Mouse (Mus musculus): ENCODE measurements around the gene Tulp1. TPM values are rescaled to one million over a fixed set of nuclear protein-coding genes. Genes with fewer than 3 reads are reported as not detected.
"Not testable (repeated sequence)": the region's sequence is repeated elsewhere in the genome, so short reads cannot be mapped to it uniquely, and the experiment has no call there.

Gene Tulp1
- total RNA-seq, 2 experiments from 2014 or later, result not detected

- DNase-seq (ENCODE audit: low spot score), result peak; percentile 57
Observed at GRCm38 (mm10) chr17:28341091-28341490, 23.9 kb downstream of the Tulp1 start.

- no peak for DNase-seq (ENCODE audit: low spot score)
Observed at GRCm38 (mm10) chr17:28340578-28340977, 24.4 kb downstream of the Tulp1 start.

- DNase-seq (ENCODE audit: low spot score), result no peak
Observed at GRCm38 (mm10) chr17:28337547-28337946, 27.5 kb downstream of the Tulp1 start.

GRCm38 (mm10) chr17:28335267-28335666 is 29.8 kb downstream of the Tulp1 start:
- no peak for DNase-seq (ENCODE audit: low spot score)

GRCm38 (mm10) chr17:28332915-28333546 is 32.0 kb downstream of the Tulp1 start:
- DNase-seq (ENCODE audit: low spot score), result no peak

DNA sequence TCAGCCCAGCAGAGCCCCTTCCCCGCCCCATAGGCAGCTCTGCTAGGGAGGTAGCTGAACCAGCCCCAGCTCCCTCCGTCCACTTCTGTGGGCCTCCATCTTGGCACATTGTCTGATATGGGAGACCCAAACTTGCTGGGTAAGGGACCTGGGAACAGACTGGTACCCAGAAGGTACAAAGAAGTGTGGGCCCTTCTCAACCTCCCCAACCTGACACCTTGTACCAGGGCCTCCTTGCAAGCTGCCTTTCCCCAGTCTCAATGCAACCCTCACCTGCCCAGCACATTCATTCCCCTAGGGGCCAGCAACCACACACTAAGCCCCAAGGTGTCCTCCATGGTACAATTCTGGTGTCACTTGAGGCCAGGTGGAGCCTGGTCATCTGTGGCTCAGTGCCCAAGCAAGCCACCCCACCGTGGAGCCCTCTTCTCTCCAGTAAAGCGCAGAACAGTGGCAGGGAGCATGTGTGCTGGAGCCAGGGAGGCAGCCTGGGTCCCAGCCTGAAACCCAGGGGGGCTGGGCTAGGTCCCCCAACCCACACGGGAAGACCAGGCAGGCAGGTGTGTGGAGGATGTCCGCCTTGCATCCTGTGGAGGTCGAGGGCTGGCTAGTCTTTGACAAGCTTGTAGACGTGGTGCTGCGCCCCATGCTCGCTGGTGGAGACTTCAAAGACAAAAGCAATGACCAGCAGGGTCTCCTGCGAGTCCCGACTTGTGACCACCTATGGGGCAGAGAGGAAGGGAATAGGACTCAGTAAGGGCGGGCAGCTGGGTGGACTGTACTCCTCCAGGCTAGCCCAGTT is 32.7 kb downstream of the Tulp1 start:
- DNase-seq (ENCODE audit: low spot score), result no peak

- DNase-seq (ENCODE audit: low spot score), result no peak
Observed at GRCm38 (mm10) chr17:28331241-28332112, 33.5 kb downstream of the Tulp1 start.

- not testable (repeated sequence) for DNase-seq (ENCODE audit: low spot score)
Observed at GRCm38 (mm10) chr17:28330590-28330989, 34.4 kb downstream of the Tulp1 start.

DNA sequence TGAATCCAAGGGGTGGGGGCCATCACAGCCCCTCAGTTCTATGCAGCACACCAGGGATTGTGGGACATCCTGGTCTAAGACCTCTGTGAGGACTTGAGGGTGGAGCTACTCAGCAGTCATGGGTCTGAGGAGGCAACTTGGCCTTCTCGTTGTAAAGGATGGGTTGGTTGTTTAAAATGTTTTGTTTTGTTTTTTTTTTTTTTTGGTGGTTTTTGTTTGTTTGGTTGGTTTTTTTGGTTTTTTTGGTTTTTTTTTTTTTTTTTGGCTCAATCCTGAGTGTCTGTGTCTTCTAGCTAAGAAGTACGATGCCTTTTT is 34.8 kb downstream of the Tulp1 start:
- DNase-seq (ENCODE audit: low spot score), result no peak

DNA sequence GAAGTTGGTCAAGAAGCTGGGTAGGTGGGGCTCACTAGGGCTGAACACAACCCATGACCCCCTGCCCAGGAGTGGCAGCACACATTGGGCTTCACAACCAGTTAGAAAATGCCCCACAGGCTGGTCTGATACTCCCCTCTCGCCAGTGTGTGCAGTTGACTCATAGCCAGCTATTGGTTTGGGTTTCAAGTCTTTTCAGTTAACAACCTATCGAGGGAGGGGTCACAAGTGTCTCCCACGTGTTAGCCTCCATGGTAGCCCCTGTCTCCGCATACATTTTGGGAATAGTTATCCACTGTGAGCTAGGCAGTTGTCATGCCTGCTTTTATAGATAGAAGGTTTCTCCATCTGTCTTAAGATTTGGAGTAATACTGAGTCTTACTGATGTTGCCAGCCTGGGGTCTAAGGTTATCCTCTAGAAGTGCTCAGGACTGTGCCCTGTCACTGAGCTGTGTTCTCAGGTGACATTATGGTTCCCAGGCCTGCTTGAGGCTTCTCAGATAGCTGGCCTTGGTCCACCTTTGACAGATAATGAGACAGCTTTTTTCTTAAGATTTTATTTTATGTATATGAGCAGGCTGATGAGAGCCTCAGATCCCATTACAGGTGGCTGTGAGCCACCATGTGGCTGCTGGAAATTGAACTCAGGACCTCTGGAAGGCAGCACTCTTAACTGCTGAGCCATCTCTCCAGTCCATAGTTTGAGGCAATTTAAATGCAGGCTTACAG is 35.4 kb downstream of the Tulp1 start:
- DNase-seq (ENCODE audit: low spot score), result no peak

- no peak for DNase-seq (ENCODE audit: low spot score)
Observed at GRCm38 (mm10) chr17:28328946-28329345, 36.1 kb downstream of the Tulp1 start.

- peak; percentile 98 for DNase-seq (ENCODE audit: low spot score)
Observed at GRCm38 (mm10) chr17:28328366-28328928, 36.6 kb downstream of the Tulp1 start, which contains the start of gene Rpl10a. Rpl10a (plus strand) TSS chr17:28328471.

DNA sequence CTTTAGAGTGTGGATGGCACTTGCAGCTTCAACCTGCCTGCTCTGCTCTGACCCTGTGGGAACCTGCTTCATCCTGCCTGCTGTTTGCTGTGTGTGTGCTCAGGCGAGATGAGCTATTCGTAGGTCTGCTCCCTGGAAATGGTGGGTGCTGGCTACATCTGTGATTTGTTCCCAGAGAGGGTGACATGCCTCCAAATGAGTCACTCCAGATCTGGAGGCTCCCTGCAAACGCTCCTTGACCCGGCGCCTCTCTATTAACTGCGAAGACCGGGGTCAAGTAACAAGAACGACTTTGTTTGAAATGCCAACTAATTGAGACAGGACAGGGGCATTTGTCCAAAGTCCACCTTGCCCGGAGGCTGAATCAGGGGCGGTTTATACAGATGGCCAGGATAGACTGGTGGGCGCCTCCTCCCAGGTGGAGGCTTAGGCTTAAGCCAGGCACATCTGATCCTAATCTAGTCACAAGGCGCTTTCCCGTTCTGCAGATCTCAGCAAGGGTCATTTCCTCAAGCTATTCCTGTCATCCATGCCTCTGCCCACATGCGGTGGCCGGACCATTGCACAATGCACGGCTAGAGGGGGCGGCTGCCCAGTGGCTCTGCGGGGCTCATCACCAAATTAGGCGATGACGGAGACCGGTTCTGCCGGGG is 37.2 kb downstream of the Tulp1 start:
- DNase-seq (ENCODE audit: low spot score), result no peak

- DNase-seq (ENCODE audit: low spot score), result no peak
Observed at GRCm38 (mm10) chr17:28326951-28327350, 38.1 kb downstream of the Tulp1 start.

DNA sequence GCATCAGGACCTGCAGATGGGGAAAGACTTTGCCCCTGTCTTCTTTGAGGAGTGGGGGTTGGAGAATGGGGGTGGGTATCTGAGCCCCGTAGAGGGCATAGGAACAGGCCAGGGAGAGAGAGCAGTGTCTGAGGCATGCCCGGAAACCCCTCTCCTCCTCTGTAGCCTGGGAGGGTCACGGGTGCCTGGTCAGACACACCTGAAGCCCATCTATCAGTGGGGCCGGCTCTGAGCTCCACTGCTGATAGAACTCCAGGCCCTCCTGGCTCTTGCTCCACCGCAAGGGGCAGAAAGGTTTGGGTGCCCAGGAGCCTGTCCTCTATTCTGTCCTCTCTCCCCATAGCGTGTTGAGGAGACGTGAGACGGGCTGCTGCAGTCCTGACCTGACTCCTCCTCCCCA is 39.3 kb downstream of the Tulp1 start:
- DNase-seq (ENCODE audit: low spot score), result no peak

DNA sequence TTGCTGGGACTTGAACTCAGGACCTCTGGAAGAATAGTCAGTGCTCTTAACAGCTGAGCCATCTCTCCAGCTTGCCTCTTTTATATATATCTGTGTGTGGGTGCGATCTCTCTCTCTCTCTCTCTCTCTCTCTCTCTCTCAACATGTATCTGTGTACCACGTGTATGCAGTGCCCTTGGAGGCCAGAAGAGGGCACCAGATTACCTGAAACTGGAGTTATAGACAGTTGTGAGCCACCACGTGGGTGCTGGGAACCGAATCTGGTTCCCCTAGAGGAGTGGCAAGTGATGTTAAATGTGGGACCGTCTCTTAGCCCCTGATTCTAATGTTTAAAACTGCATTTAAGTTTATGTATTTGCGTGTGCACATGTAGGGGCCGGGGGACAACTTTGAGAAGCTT is 40.6 kb downstream of the Tulp1 start:
- DNase-seq (ENCODE audit: low spot score), result not testable (repeated sequence)

GRCm38 (mm10) chr17:28323786-28324185 is 41.2 kb downstream of the Tulp1 start:
- no peak for DNase-seq (ENCODE audit: low spot score)

DNA sequence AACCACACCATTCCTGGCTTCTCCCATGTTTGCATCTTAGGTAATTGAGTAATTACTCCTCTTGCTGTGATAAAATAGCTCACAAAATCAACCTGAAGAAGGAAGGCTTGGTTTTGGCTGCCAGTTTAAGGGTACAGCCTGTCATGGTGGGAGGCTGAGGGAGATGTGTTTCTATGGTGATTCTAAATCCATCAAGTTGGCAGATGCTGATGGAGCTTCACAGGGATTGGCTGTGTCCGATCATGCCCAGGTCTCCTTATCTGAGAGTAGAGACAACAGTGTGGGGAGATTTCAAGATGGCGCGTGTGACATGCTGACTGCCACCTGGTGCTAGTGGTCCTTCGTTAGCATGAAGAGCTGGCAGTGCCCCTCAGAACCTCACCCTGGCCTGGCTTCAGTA is 43.3 kb downstream of the Tulp1 start:
- DNase-seq (ENCODE audit: low spot score), result no peak

DNA sequence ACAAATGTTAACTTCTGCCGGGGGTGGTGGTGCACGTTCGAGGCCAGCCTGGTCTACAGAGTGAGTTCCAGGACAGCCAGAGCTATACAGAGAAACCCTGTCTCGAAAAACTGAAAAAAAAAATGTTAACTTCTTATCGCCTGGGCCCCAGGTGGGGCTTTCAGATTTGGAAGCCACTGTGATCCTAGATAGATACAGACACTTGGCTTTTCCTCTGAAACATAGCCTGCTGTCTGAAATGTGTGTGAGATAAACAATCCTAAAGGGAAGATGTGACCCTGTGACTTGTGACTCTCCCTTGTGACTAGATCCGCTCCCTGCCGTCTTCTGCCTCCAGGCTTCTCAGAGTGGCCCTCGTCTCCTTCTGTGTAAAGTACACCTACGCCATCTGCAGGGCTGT is 47.3 kb downstream of the Tulp1 start:
- DNase-seq (ENCODE audit: low spot score), result no peak

GRCm38 (mm10) chr17:28317091-28317490 is 47.9 kb downstream of the Tulp1 start:
- no peak for DNase-seq (ENCODE audit: low spot score)

- DNase-seq (ENCODE audit: low spot score), result no peak
Observed at GRCm38 (mm10) chr17:28316476-28316875, 48.5 kb downstream of the Tulp1 start.

Measured in gastrocnemius, adult 18-20 months (tissue).